Mouse (Mus musculus) retina, adult 2 months (tissue): ENCODE data around the gene Tns1.

Experiments
- DNase-seq: peaks from one replicate; pipeline ENCODE4 v3.0.0-alpha.2; 2012; ENCODE audit warnings: low read depth, low spot score

Gene Tns1

DNA sequence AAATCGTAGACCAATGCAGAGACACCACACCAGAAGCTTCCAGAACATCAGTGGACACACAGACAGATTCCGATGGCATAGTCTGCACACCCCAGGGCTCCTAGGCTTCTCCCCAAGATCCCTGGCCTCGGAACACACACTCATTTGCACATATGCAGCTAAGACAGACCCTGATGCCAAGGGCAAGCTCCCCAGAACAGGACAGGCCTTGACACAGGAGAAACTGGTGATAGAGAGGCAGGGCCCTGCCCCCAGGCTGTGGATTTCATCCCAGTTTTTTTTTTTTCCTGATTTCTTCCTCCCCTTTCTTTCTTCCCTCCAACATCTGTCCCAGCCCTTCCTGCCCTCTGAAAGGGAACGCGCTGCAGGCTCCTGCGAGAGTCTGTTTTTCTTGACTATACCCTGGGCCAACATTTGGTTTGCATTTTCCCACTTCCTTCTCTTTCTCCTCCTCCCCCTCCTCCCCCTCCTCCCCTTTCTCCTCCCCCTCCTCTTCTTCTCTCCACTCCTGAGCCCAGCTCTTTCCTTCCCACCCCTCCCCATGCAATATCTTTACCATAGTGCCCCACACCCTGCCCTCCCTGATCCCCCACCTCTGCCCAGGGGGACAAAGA lies 32.5 kb downstream of the Tns1 start:
- DNase-seq: no peak

GRCm38 (mm10) chr1:74091138-74091537 lies 33.1 kb downstream of the Tns1 start:
- no peak for DNase-seq

GRCm38 (mm10) chr1:74090329-74090728 lies 33.9 kb downstream of the Tns1 start:
- no peak for DNase-seq

GRCm38 (mm10) chr1:74088569-74088968 lies 35.7 kb downstream of the Tns1 start:
- DNase-seq: no peak

- DNase-seq: no peak
These were observed 38.7 kb downstream of the Tns1 start for GRCm38 (mm10) chr1:74085566-74085965.

- DNase-seq: no peak
These were observed 39.5 kb downstream of the Tns1 start for GRCm38 (mm10) chr1:74084752-74085151.

DNA sequence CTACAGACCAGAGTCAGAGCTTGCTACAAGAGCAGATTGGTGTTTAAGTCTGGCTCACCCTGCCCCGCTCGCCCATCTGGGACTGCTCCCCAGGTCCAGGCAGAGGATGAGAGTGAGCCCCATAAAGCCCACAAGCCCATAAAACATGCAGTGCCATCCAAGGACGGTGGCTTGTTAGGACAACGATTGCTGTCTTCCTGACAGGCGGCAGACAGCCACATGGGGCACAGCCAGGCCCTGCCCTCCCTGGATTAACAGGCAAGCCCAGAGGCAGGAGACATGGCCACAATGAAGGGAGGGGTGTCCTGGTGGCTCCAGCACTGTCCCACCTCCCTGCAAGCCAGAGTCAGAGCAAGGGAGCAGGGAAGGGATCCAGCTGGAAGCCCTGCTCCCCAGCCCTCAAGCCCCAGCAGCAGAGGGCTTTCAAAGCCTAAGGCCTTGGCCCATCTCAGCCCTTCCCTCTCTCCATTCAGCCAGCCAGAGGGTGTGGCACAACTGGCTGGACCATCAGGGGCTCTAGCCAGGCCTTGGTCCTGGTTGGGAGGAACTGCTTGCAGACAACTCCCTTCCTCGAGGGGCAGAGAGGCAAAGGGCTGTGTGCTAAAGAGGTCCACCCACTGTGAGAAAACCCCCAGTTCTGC lies 40.1 kb downstream of the Tns1 start:
- DNase-seq: no peak

GRCm38 (mm10) chr1:74082841-74083463 lies 41.3 kb downstream of the Tns1 start:
- no peak for DNase-seq

DNA sequence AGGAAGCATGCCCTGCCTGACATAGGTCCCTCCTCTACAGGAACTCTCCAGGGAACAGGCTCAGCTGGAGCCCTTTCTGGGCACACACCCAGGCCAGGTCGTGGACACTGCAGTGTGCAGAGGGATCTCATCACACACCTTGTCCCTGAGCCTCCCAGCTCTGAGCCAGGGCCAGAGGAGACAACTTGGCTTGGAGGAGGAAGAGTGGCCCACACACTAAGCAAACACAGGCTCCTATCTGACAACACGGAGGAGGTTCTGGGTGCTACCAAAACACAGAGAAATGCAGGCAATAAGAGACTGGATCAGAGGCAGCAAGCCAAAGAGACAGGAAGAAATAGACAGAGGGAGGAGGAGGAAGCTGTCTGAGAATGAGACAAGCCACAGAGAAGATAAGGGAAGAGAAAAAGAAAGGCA lies 42.7 kb downstream of the Tns1 start:
- DNase-seq: no peak

GRCm38 (mm10) chr1:74077353-74077752 lies 46.9 kb downstream of the Tns1 start:
- no peak for DNase-seq

- DNase-seq: no peak
These were observed 48.0 kb downstream of the Tns1 start for GRCm38 (mm10) chr1:74076230-74076629.

DNA sequence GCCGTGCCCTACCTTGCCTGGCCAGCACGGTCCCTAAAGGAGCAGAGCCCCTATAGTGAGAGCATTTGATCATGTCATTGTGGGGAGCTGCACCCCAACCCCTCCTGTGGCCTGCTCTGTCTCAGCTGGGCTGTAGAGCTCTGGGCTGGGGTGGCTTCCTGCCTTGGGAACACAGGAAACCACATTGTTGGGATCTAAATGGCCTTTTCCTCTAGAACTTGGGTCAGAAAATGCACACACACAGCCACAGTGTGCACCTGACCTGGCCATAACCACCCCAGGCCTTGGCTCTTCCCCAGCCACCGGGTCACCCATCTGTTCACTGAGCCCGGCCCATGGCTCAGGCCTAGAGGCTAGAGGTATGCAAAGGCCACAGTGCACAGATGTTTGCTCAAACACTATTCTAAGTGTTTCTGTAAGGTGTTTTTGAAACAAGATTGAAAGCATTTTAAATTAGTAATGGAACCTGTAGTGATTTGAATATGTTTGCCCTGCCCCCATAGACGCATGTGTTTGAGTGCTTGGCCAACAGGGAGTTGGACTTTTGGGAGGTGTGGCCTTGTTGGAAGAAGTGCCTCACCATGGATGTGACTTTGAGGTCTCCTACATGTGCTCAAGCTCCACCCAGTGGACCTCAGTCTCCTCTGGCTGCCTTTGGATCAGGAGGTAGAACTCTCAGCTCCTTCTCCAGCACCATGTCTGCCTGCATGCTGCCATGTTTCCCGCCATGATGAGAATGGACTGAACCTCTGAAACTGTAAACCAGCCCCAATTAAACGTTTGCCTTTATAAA lies 49.4 kb downstream of the Tns1 start:
- no peak for DNase-seq

- no peak for DNase-seq
These were observed 50.5 kb downstream of the Tns1 start for GRCm38 (mm10) chr1:74073791-74074190.

GRCm38 (mm10) chr1:74070745-74071144 lies 53.5 kb downstream of the Tns1 start:
- no peak for DNase-seq

- no peak for DNase-seq
These were observed 54.2 kb downstream of the Tns1 start for GRCm38 (mm10) chr1:74070001-74070551.

DNA sequence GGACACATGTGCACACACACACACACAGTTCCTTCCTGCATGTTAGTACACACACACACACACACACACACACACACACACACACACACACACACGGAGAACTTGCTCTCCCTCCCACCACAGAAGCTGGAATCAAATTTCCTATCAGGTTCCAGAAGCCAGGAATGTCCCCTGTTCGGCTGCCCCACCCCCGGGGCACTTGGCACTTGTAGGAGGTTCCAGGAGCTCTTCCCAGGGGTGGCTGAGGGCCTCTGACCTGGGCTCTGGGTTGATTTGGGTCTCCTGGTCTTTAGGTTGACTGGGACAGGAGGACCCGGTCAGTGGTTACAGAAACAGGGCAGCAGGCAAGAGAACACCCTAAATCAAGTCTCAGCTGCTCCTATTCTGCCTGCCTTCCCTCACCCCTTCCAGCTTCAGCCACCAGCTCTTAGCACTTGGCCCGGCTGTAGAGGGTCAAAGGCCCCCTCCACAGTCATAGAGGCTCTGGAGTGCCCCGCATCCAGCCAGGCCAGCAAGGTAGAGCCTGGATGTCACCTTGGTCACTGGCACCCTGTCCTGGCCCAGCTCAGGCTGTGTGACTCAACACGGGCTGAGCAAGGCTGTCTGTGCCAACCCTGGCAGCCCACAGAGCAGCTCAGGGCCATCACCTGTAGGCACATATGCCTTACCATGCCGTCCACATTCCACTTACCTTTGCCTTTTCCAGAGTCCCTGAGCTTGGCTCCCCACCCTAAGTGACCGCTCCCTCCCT lies 55.0 kb downstream of the Tns1 start:
- no peak for DNase-seq

GRCm38 (mm10) chr1:74068366-74069084 lies 55.7 kb downstream of the Tns1 start:
- DNase-seq: no peak

- DNase-seq: no peak
These were observed 56.4 kb downstream of the Tns1 start for GRCm38 (mm10) chr1:74067866-74068265.

DNA sequence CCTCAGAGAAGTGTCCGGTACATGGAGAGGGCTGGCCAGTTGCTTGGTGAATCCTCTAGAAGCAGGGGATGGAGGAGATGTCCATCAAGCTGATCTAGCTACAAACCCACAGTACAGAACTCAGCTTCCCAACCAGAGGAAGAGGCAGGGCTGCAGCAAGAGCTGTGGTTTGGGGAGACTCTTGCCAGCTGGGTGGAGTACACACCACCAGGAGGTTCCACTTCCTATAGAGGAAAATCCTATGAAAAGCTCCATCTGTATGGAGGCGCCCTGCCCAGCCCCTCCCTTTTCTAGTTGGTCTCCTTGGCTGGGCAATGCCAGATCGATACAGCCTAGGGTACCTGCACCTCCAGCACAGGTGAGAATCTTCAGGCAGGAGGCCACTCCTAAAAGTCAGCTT lies 57.7 kb downstream of the Tns1 start:
- DNase-seq: no peak

DNA sequence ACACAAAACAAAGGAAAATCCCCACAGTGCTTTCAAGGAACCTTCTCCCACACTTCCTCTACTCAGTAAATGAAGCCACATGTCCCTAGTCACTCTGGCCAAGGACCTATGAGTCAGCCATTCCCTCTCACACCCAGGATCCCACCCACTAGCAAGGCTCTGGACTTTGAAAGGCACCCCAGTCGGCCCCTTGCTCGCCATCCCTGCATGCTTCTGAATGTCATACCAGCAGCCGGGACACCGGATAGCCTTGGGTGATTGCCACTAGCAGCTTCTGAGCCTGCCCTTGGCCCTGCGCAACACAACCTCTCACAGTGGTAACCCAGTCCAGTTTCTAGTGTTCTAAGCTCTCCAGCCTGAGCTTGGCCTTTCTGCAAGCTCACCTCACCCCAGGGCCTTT lies 58.2 kb downstream of the Tns1 start:
- no peak for DNase-seq

- no peak for DNase-seq
These were observed 64.2 kb downstream of the Tns1 start for GRCm38 (mm10) chr1:74060046-74060445.
